Mouse (Mus musculus) R1 (cell line): ENCODE data around the gene St8sia1.

Experiments
- DNase-seq: peaks from one replicate; pipeline ENCODE4 v3.0.0-alpha.2; 2018; ENCODE audit warnings: low read depth, low spot score

Gene St8sia1

DNA sequence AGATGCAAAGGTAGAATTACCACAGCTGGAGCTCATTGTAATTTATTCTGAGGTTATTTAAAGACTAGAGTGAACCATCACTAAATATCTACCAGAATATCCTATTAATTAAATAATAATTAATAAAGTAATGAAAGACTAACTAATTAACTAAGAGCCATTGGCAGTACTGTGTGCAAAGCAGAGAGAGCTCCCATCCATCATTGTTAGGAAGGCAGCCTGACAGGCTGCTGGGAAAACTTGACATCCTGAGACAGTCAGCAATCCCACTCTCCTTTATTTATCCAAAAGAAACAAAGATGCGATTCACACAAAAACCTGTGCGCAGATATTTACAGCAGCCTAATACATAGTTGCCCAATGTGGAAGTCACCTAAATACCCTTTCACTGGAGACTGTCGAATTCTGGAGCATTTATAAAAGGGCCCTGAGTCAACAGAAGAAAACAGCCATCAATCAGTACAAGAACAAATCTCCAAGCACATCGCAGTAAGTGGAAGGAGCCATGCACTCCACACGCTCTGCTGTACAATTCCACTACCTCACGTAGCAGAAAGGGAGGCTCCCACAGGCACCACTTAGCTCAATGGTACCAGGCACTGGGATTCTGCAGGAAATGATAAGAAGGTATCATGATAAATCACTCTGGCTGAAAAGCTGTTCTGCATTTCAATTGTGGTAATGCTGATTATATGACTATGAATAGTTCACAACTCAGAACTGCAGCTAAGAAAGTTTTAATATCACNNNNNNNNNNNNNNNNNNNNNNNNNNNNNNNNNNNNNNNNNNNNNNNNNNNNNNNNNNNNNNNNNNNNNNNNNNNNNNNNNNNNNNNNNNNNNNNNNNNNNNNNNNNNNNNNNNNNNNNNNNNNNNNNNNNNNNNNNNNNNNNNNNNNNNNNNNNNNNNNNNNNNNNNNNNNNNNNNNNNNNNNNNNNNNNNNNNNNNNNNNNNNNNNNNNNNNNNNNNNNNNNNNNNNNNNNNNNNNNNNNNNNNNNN lies 15.7 kb upstream of the St8sia1 start:
- no peak for DNase-seq

DNA sequence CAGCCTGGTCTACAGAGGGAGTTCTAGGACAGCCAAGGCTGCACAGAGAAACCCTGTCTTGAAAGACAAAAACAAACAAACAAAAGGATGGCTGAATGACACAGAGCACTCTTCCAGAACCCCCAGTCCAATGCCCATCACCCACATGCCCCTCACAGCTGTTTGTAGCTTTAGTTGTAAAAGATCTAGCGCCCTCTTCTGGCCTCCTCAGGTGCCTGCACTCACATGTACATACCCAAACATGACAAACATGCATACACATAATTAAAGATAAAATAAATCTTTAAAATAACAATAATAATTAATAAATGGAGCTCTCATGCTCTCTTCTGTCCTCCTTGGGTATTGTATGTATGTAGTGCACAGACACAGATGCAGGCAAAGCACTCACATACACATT lies 13.0 kb upstream of the St8sia1 start:
- peak; percentile 77 for DNase-seq

DNA sequence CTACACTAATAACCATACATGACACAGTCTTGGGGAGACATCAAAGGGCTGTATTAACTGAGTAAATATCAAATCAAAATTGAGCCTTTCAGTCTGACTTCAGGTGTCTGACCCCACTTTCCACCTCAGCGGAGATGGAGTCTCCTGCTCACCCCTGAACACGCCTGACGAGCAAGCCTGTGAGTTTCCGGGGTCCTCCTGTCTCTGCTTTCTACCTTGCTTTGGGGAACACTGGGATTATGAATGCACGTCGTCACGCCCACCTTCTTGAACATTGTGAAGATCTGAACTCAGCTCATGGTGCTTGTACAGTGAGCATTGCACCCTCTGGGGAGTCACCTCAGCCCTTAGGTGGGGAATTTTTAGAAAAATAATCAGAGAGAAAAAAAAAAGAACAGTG lies 9.0 kb upstream of the St8sia1 start:
- DNase-seq: no peak

DNA sequence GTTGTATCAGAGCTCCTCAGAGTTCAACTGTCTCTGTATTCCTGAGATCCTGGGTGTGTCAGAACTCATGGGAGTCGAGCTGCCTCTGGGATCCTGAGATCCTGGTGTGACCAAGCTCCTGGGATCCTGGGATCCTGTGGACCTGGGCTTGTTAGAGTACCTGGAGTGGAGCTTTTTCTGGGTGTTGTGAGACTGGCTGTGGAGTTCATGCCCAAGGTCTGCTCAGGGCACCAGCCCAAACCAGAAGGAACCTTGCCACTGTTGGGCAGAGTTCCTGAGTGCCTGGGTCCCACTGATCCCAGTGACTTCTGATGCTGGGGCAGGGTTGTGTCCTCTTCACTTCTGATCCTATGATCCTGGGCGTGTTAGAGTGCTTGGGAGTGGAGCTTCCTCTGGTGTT lies 8.0 kb upstream of the St8sia1 start:
- no peak for DNase-seq

DNA sequence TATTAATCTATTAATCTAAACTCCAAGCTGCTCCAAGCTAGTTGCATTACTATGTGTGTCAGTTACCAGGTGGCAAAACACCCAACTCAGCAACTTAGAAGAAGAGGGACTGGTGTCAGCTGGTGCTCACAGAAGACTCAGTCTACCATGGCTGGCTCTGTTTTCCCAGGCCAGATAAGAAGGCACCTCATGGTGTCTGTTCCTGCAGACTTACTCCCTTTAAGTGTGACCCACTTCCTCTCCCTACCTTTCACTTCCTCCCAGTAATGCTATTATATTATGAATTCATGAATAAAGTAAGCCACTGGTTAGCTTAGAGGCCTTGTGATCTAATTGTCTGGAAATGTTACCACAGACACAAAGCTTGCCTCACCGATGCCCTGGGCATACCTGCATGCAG lies 3.2 kb upstream of the St8sia1 start:
- DNase-seq: no peak

DNA sequence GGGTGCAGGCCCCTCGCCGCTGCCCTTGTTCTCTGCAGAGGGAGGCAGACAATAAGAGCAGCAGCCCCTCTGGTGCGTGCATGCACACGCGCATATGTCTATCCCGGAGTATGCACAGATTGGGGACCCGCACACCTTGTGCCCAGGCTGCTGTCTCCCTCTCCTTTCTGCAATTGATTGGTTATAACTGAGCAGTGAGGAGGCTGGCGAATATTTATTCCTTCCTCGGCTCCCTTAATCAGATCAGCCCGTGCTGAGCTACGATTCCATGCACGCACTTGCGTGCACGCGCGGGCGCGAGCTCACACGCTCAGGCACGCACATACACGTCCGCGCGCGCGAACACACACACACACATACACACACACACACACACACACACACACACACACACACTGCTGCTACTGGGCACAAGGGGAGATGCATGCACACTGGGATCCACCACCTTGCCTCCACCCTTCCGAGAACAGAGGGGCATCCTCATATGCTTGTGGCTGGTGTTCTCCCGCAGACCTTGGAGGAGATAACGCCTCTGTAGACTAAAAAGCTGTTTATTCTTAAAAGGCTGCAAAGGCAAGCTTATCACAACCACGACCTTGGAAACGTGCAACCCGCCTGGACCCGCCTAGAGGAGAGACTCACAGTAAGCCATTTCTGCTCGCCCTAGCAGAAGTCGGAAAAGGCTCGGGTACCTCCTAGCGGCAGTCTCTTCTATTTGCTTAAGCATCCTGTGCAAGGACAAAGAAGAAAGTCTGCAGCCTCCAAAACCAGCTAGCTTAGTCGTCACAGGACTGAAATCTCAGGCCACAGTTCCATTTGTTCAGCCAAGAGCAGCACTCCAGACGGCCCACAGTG lies 506 bp upstream of the St8sia1 start:
- DNase-seq: peak; percentile 92

DNA sequence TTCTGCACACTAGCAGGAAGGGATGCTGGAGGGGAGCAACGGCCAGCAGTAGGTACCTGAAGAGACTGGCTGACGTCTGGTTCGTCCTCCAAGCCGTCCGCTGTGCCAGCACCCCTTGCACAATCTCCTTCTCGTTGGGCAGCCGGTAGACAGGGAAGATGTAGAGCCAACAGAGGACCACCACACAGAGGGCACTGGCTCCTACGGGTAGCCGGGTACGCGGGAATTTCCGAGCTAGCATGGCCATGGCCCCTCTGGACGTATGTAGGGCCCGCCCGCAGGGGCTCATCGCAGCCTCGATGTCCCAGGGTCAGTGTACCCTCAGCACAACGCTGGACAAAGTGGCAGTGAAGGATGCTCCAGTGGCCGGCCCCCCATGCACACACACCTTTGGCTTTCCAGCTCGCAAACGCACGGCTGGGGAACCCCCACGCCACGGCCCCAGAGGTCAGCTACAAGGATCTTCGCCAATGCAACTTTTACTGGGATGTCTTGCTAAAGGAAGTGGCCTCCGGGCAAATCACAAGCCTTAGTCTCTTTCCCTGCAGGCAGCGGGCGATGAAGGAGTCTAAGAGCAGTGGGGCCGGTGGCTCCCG lies 674 bp downstream of the St8sia1 start:
- no peak for DNase-seq

DNA sequence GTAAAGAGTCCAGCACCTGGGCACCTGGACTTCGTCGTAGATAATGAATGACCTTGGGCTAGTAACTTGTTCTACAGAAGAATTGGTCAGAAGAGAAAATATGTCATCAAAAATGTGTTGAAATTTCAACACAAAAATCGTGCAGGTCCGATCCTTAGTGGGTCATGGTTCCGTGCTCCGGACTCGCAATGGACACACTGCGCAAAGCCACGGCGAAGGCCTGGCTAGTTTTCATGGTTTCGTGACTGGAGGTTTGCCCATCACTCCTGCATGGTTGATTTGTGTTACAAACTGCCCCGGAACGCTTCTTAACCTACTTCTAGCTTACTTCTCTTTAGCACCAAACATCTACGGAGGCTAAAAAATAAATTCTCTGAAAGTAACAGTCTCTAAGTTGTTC lies 1.4 kb downstream of the St8sia1 start:
- DNase-seq: no peak

DNA sequence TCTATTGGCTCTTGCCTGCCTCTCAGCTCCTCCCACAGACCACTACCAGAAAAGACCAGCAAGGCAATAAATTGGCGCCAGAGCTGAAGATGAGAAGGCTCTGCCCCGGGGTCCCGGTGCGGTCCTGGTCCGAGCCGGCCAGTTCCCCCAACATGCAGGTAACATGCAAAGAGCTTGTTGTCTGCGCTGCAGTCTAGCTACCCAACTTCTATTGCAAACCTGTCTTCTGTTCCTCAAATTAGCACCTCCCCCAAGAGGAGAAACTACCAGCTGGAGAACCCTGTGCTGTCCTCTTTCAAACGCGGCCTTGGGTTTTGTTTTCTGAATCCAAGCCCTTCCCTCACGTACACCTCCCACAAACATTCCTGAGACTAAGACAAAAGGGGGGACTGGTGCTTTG lies 1.8 kb downstream of the St8sia1 start:
- peak; percentile 84 for DNase-seq

DNA sequence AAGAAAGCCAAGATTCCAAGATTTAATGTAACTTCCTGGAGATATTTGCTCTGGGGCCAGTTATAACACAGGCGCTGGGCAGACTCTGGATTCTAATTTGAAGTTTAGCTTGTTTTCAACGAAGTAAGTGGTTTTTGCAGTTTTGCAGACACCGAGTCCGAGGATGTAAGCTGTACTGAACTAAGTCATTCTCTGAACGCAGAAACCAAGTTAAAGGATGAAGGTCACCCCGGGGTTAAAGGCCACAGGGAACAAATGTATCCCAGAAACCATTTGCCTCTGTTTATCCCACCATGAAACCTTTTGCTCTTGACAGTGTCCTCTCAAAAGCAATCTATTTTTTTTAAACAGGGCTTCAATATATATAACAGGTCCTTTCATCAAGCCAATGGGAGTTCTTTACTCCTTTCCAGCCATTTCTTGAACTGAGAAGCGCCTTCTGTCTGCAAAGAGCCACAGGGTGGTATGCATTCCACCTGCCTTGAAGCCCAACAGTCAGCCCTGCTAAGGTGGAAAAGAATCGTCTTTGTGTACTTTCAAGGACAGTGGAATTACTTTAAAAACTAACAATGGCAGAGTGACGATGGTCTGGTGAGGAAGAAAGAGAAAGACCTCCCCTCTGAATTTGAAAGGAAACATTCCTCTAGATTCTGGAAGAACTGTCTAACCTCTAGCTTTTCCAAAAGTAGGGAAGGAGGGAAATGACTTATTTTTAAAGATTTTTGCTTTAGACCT lies 2.4 kb downstream of the St8sia1 start:
- peak; percentile 85 for DNase-seq

DNA sequence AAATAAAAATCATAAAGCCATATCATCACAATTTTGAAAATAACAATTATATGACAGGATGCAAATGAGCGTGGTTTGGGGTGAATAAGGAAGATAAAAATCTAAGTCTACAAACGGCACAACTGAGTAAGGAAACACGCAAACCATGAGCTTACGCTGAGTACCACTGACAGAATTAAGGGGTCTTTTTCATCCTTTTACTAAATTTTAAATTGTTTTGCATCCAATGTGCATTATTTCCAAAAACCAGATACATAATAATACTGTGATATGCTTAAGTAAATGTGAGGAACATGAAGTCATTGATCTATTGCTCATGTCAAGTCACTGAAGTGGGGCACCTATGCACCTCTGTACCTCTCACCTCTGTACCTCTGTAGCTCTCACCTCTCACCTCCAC lies 7.7 kb downstream of the St8sia1 start:
- no peak for DNase-seq

DNA sequence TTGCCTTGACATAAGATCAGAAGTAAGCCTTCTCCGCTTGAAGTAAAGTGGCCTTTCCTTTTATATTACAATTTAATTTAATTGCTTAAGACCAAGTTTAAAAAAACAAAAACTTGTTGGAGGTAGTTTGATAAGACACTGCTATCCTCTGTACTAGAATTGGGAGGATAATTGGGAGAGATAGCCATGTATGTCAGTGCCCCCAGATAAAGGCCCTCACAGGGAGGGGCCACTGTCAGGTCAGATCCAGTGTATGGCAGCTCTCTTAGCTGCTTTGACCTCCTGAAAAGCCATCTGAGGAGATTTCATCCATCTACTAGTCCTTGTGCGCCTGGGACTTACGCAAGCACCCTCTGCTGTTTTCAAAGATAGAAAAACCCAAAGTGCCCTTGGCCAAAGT lies 9.0 kb downstream of the St8sia1 start:
- no peak for DNase-seq

DNA sequence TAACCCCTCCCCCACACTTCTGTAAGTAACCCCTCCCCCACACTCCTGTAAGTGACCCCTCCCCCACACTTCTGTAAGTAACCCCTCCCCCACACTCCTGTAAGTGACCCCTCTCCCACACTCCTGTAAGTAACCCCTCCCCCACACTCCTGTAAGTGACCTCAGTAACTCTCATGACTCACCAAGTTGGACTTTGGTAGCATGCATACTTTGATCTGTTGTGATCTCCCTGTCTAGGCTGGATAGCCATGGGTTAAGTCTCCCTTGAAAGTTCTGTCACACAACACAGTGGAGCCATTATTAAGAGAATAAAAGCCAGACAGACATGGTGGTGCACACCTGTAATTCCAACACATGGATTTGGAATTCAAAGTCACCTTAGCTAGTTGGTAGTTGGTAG lies 11.1 kb downstream of the St8sia1 start:
- peak; percentile 85 for DNase-seq

DNA sequence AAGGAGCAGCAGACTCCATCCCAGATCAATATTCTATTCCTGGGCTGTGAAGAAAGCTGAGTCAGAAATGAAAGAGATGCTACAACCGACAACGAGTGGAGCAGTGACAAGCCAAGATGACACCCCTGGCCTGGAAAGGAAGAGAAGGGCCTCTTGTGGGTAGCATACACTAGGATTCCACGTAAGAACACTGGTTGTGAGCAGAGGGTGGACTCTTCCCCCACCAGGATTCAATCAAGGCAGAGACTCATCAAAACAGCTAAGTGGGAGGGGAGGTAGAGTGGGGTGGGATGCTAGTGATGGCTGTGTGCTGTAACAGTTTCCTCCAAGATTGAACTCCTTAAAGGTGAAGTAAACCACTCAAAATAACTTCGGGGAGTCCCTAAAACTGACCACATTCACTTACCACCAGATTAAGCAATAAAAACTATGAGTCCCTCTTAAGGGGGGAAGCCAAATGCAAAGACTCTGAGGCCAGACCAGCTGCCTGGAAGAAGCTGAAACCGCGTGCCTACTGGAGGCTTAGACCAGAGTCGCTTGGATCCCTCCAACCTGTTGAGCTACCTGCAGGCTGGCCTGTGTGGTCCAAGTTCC lies 11.8 kb downstream of the St8sia1 start:
- DNase-seq: peak; percentile 43

DNA sequence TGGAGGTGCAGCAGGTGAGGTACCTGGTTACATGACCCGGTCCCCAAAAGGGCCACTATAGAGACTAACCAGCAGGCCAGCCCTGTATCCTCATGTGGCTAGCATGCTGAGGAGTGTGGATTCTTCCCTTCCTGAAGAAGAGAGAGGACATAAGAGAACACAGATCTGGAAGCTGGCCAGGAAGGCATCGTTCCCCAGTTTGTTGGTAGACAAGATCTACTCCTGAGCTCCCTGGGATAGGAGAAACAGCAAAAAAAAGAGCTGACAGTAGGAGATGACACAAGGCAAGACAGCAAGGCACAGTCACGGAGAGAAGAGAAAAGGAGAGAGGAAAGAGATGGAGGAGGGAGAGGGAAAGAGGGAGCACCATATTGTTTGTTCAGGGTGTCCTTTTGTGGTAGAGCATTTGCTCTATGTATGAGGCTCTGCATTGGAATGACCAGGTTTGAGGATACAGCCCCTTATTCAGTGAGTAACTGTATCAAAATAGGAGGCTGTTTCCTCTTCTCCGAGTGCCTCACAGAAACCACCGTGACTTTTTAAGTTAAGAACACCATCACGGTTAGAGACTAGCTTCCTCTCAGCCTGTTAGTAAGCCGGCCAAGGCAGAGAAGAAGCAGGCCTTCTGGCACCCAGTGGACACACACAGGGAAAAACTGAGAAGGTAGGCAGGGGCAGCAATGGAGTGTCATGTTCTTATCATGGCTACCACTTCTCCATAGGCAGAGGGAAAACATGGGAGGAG lies 12.5 kb downstream of the St8sia1 start:
- no peak for DNase-seq

DNA sequence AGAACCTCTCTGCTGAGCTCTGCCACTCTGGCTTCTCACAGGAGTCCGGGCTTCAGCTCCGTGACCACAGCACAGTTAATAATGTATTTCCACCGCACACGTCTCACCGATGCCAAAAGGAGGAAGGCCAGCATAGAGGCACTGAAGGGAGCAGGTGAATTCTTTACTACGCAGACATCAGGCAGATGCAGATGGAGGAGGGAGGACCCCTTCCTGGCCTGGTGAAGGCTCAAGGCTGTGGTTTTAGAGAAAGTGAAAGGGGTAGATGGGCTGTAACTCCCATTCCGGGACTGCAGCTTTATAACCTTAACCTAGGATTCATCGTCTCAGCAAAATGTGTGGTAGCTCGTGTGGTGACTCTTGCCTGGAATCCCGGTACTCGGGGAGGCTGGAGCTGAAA lies 13.9 kb downstream of the St8sia1 start:
- DNase-seq: no peak

DNA sequence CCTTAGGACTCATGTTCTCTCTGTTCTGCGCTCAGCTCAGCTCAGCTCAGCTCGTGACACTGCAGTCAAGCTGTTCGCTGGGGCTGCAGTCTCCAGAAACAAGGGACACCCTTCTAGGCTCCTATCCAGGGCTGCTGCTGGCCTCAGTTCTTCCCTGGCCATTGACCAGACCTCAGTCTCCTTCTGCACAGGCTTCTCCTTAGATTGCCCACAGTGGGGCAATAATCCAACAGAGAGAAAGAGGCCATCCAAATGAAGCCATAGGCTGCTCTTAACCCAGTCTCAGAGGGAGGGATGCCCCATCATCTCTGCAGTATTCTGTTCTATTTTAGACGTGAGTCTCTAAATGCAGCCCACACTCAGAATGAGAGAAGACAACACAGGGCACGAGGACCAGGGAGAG lies 15.3 kb downstream of the St8sia1 start:
- no peak for DNase-seq

DNA sequence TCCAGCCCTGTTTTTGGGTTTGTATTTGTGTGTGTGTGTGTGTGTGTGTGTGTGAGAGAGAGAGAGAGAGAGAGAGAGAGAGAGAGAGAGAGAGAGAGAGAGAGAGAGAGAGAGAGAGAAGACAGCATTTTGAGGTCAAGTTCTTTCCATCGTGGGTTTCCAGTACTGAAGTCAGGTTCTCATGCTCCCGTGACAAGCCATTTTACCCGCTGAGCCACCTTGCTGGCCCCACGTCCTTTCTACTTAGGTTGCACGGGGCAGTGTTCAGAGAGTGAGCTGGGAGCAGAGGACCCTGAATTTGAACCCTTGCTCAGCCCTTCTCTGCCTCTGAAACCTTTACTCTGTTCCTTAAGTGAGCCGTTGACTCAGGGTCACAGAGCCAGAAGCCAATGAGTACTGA lies 17.2 kb downstream of the St8sia1 start:
- no peak for DNase-seq

DNA sequence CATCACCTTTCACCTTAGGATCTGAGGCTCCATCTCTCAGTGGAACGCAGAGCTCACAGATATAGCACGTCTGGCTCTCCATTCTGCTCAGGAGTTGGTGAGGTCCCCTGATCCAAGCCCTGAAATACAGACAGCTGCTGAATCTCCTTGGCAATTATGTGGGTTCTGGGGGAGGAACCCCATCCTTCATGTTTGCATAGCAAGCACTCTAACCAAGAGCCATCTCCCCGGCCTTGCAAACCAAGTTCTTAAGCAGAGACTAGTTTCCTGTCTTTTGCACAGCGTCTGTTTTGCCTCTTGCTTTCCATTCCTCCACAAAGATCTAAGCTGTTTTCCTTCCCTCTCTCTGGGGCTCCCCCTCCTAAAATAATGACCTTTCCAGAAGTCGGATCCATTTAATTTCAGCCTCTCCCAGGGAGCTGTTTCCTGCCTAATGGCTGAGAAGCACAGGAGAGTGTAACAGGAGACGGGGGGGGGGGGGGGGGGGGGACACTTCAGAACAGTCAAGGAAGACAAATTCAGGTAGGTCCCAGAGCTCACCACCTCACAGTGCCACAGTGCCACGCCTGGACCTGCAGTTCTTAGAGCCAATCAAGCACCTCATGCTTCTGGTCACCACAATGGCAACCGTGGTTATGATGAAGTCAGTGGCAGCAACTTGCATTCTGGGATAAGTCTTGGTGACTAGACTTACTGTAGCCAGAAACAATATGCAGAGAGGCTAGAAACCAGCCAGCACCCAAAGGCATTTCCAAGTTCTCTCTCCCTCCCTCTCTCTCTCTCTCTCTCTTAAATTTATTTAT lies 18.0 kb downstream of the St8sia1 start:
- DNase-seq: no peak

DNA sequence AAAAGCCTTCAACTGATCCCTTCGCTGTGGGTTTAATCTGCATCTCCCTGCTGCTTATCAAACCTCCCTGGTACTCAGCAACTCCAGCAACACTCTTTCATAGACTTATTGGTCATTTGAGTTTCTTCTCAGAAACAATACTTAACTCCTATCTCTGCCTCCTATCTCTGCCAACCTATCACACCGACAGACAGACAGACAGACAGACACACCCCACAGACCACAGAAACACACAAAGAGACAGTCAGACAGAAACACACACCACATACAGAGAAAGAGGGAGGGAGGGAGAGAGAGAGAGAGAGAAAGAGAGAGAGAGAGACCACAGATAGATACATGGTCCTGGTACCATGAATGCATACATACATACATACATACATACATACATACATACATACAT lies 18.8 kb downstream of the St8sia1 start:
- DNase-seq: no peak
